Mouse (Mus musculus) embryonic fibroblast, embryonic 13.5 days (primary cell): ENCODE measurements around the gene Acad11.

Experiments
- CTCF ChIP-seq: IDR thresholded peaks from 2 replicates; pipeline ENCODE4 v1.5.1; 2011; ENCODE audit warnings: mild to moderate bottlenecking, control low read depth, low read length, moderate library complexity, borderline replicate concordance; ENCODE audit not compliant: insufficient read depth
- POLR2A ChIP-seq: IDR thresholded peaks from 2 replicates; pipeline ENCODE4 v1.6.1; 2011; ENCODE audit warnings: low read depth, mild to moderate bottlenecking, control low read depth, low read length, moderate library complexity

DNA sequence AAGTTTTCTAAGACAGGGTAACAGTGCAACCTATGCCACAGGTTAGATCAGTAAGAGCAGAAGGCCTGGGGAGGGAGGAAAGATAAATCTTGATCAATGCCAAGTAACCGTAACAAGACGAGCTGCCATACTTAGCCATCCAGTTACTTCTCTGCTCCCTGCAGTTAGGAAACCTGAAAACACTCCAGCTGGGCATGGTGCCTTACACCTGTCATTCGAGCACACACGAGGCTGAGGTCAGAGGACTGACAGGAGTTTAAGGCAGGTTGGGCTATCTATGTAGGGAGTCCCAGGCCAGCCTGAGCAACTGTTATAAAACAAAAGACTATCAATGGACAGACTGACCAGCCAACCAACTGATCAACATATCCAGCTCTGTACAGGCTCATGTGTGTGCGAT is 102.7 kb downstream of the Acad11 start:
- TF ChIP-seq CTCF (no peak), POLR2A (no peak)
